Mouse (Mus musculus) gonadal fat pad, adult 2 months (tissue): ENCODE data around the gene Lrp2. TPM values are rescaled to one million over a fixed set of nuclear protein-coding genes. Genes with fewer than 3 reads are reported as not detected.
"Not testable (repeated sequence)": the region's sequence is repeated elsewhere in the genome, so short reads cannot be mapped to it uniquely, and the experiment has no call there.

Source experiments
- DNase-seq: peaks from one replicate; pipeline ENCODE4 v3.0.0-alpha.2; 2012; ENCODE audit warnings: low read depth
- polyA plus RNA-seq: library from polyadenylated mRNA; depleted of rRNA; stranded (reverse); fragments of >200 nt; gene quantifications from 2 replicates; pipeline ENCODE4 v1.2.3, GENCODE M21; 2012

Gene Lrp2
- polyA plus RNA-seq, 1 experiment = 28.4 TPM

- no peak for DNase-seq
These were observed 3.0 kb downstream of the Lrp2 start for GRCm38 (mm10) chr2:69582861-69583260.

GRCm38 (mm10) chr2:69582068-69582467 lies 3.8 kb downstream of the Lrp2 start:
- DNase-seq = not testable (repeated sequence)

GRCm38 (mm10) chr2:69580091-69580490 lies 5.8 kb downstream of the Lrp2 start:
- peak; percentile 71 for DNase-seq

GRCm38 (mm10) chr2:69578206-69578605 lies 7.7 kb downstream of the Lrp2 start:
- no peak for DNase-seq

GRCm38 (mm10) chr2:69576531-69576930 lies 9.3 kb downstream of the Lrp2 start:
- DNase-seq = no peak

GRCm38 (mm10) chr2:69574934-69575333 lies 10.9 kb downstream of the Lrp2 start:
- DNase-seq = no peak

- no peak for DNase-seq
These were observed 11.6 kb downstream of the Lrp2 start for GRCm38 (mm10) chr2:69574261-69574660.

- DNase-seq = no peak
These were observed 12.2 kb downstream of the Lrp2 start for GRCm38 (mm10) chr2:69573733-69574054.

- DNase-seq = no peak
These were observed 12.7 kb downstream of the Lrp2 start for GRCm38 (mm10) chr2:69573038-69573732.

GRCm38 (mm10) chr2:69570556-69570955 lies 15.3 kb downstream of the Lrp2 start:
- DNase-seq = no peak

GRCm38 (mm10) chr2:69566281-69566680 lies 19.6 kb downstream of the Lrp2 start:
- DNase-seq = no peak

GRCm38 (mm10) chr2:69563492-69563891 lies 22.4 kb downstream of the Lrp2 start:
- DNase-seq = no peak

- DNase-seq = no peak
These were observed 23.1 kb downstream of the Lrp2 start for GRCm38 (mm10) chr2:69562761-69563160.

- DNase-seq = no peak
These were observed 25.6 kb downstream of the Lrp2 start for GRCm38 (mm10) chr2:69560221-69560620.

- no peak for DNase-seq
These were observed 26.5 kb downstream of the Lrp2 start for GRCm38 (mm10) chr2:69559380-69559779.

- no peak for DNase-seq
These were observed 29.2 kb downstream of the Lrp2 start for GRCm38 (mm10) chr2:69556686-69557085.

GRCm38 (mm10) chr2:69551639-69552038 lies 34.2 kb downstream of the Lrp2 start:
- DNase-seq = no peak

GRCm38 (mm10) chr2:69546823-69547222 lies 39.0 kb downstream of the Lrp2 start:
- DNase-seq = no peak

- no peak for DNase-seq
These were observed 49.8 kb downstream of the Lrp2 start for GRCm38 (mm10) chr2:69536018-69536417.

- no peak for DNase-seq
These were observed 54.3 kb downstream of the Lrp2 start for GRCm38 (mm10) chr2:69531528-69532055.

GRCm38 (mm10) chr2:69530691-69531527 lies 55.0 kb downstream of the Lrp2 start:
- DNase-seq = no peak

GRCm38 (mm10) chr2:69530126-69530525 lies 55.7 kb downstream of the Lrp2 start:
- no peak for DNase-seq

- no peak for DNase-seq
These were observed 65.6 kb downstream of the Lrp2 start for GRCm38 (mm10) chr2:69520273-69520672.
